Mouse (Mus musculus) frontal cortex, postnatal 36 days (tissue): ENCODE results near the gene Gm4724.
"Not testable (repeated sequence)": the region's sequence is repeated elsewhere in the genome, so short reads cannot be mapped to it uniquely, and the experiment has no call there.

ENCODE experiments used
- DNase-seq, 2 experiments: peaks; one replicate each; pipeline ENCODE4 v3.0.0; 2022; ENCODE audit warnings: low spot score in 2 of 2

Gene Gm4724

GRCm38 (mm10) chr2:175435707-175436106 is at the start of gene Gm4724:
Gene Gm4724 (minus strand): TSS chr2:175435807.
- not testable (repeated sequence) for DNase-seq

GRCm38 (mm10) chr2:175469685-175470084 is 34.1 kb upstream of the Gm4724 start, which contains the start of gene Zfp965:
Gene Zfp965 (plus strand): TSS chr2:175469985.
- not testable (repeated sequence) for DNase-seq
